ENCODE assay signal across 27 mouse cellular contexts in genomic region chr4:118523976-118524375, GRCm38 (mm10). TPM values are rescaled to one million over a fixed set of nuclear protein-coding genes. Genes with fewer than 3 reads are reported as not detected.
DNase-seq lines count a peak whose midpoint lies in the region; ATAC-seq and TF ChIP-seq lines count a peak whose summit lies in the region.
"Had no signal": no experiment of that assay in that cellular context is flagged by ENCODE, and none has a peak within 500 bp of the region (broad histone marks: within the 10 kb centered on the region; RNA-seq: fewer than 3 reads in every experiment).

No protein-coding gene starts in this region.

- H3K36me3 ChIP-seq in forebrain, embryonic 14.5 days (ENCODE audit: control insufficient read depth, insufficient read depth, low read length), result no peaks in the 10 kb centered on the region
- no peaks in the 10 kb centered on the region for H3K36me3 ChIP-seq in forebrain, embryonic 10.5 days (replicated peaks)
- H3K36me3 ChIP-seq in midbrain, embryonic 15.5 days (replicated peaks), result no peaks in the 10 kb centered on the region
- H3K36me3 ChIP-seq: embryonic facial prominence, embryonic 15.5 days; G1E; heart, embryonic 10.5 days; hindbrain, embryonic 13.5 days; intestine, embryonic 15.5 days had no signal

- TF ChIP-seq CTCF in gastrocnemius, adult 2 months (IDR thresholded peaks at IDR 0.05), result no peak

- H3K4me3 ChIP-seq in forebrain, embryonic 14.5 days (ENCODE audit: low read depth, low read length), result no peak overlapping the region
- no peak overlapping the region for H3K4me3 ChIP-seq in forebrain, embryonic 10.5 days
- H3K4me3 ChIP-seq in gastrocnemius, adult 2 months, result no peak overlapping the region
- H3K4me3 ChIP-seq in midbrain, embryonic 15.5 days, result no peak overlapping the region
- H3K4me3 ChIP-seq: embryonic facial prominence, embryonic 15.5 days; erythroblast, embryonic 14.5 days; heart, embryonic 10.5 days; hindbrain, embryonic 13.5 days; intestine, embryonic 15.5 days had no signal

- no peaks in the 10 kb centered on the region for H3K4me1 ChIP-seq in forebrain, embryonic 14.5 days (ENCODE audit: control insufficient read depth, insufficient read depth, low read length)
- peaks cover 17% of the 10 kb centered on the region for H3K4me1 ChIP-seq in forebrain, embryonic 10.5 days
- H3K4me1 ChIP-seq in midbrain, embryonic 15.5 days, result no peaks in the 10 kb centered on the region
- H3K4me1 ChIP-seq: embryonic facial prominence, embryonic 15.5 days; hindbrain, embryonic 13.5 days had no signal

- no peak overlapping the region for H3K27ac ChIP-seq in forebrain, embryonic 14.5 days (ENCODE audit: low read depth, low read length)
- no peak overlapping the region for H3K27ac ChIP-seq in forebrain, embryonic 10.5 days
- H3K27ac ChIP-seq in gastrocnemius, adult 2 months, result no peak overlapping the region
- no peak overlapping the region for H3K27ac ChIP-seq in midbrain, embryonic 15.5 days
- H3K27ac ChIP-seq: embryonic facial prominence, embryonic 15.5 days; heart, embryonic 10.5 days; hindbrain, embryonic 13.5 days; intestine, embryonic 15.5 days had no signal

- no peak for ATAC-seq in forebrain, embryonic 14.5 days
- no peak for ATAC-seq in midbrain, embryonic 15.5 days (replicated peaks)
- ATAC-seq: CD4-positive, CD25-positive, alpha-beta regulatory T cell, adult 4 months; intestine, embryonic 15.5 days had no signal

- DNase-seq in forebrain, embryonic 14.5 days (ENCODE audit: low spot score), result peak; percentile 27
- DNase-seq in forebrain, embryonic 10.5 days (ENCODE audit: extremely low spot score, low spot score), result no peak
- peak; percentile 51 for DNase-seq in gastrocnemius, adult 2 months
- DNase-seq in gastrocnemius, postnatal 25 days, result no peak
- peak; percentile 11 to 13 for DNase-seq in left cerebral cortex, postnatal 25 days (ENCODE audit: low spot score in 2 of 2)
- no peak for DNase-seq in left cerebral cortex, adult 18-20 months (ENCODE audit: low spot score in 2 of 2)
- DNase-seq: adrenal gland, postnatal 10 days; B cell, adult 2 months; cerebellum, adult 2 months; cerebellum, postnatal 10 days; embryo, embryonic 11 days; heart, postnatal 10 days; heart, postnatal 4 days; kidney, adult 18-20 months had no signal

- H3K4me2 ChIP-seq in forebrain, embryonic 14.5 days (ENCODE audit: low read length), result no peak overlapping the region
- H3K4me2 ChIP-seq in midbrain, embryonic 15.5 days, result no peak overlapping the region
- H3K4me2 ChIP-seq: embryonic facial prominence, embryonic 15.5 days; hindbrain, embryonic 13.5 days; intestine, embryonic 15.5 days had no signal

- H3K9ac ChIP-seq in forebrain, embryonic 14.5 days (ENCODE audit: low read length), result no peak overlapping the region
- H3K9ac ChIP-seq in midbrain, embryonic 15.5 days, result no peak overlapping the region
- H3K9ac ChIP-seq: embryonic facial prominence, embryonic 15.5 days; hindbrain, embryonic 13.5 days; intestine, embryonic 15.5 days had no signal

- H3K27me3 ChIP-seq in forebrain, embryonic 14.5 days (replicated peaks; ENCODE audit: control insufficient read depth, insufficient read depth, low read length), result no peaks in the 10 kb centered on the region
- no peaks in the 10 kb centered on the region for H3K27me3 ChIP-seq in forebrain, embryonic 10.5 days (ENCODE audit: poor library complexity, severe bottlenecking)
- H3K27me3 ChIP-seq in midbrain, embryonic 15.5 days (replicated peaks), result no peaks in the 10 kb centered on the region
- H3K27me3 ChIP-seq: embryonic facial prominence, embryonic 15.5 days; intestine, embryonic 15.5 days had no signal

- H3K9me3 ChIP-seq in forebrain, embryonic 14.5 days (replicated peaks; ENCODE audit: control insufficient read depth, low read length), result no peaks in the 10 kb centered on the region
- H3K9me3 ChIP-seq in forebrain, embryonic 10.5 days, result no peaks in the 10 kb centered on the region
- H3K9me3 ChIP-seq in midbrain, embryonic 15.5 days, result no peaks in the 10 kb centered on the region
- H3K9me3 ChIP-seq: embryonic facial prominence, embryonic 15.5 days; G1E; heart, embryonic 10.5 days; hindbrain, embryonic 13.5 days; intestine, embryonic 15.5 days had no signal

- WGBS in forebrain, embryonic 14.5 days, result 77% methylated on average over 7 of the region's 7 CpGs
- WGBS in forebrain, embryonic 10.5 days, result 93% methylated on average over 7 of the region's 7 CpGs
- WGBS in midbrain, embryonic 15.5 days, result 78% methylated on average over 7 of the region's 7 CpGs

- intact Hi-C loops in gastrocnemius, adult 2 months (cut with DNase I), result no loop called here
- intact Hi-C loops in left cerebral cortex, postnatal 25 days (cut with DNase I), result no loop called here

RNA-seq across cellular contexts. Expression of gene 2610528J11Rik, which starts 2.8 kb away (rescaled TPM):
- not detected in 2 replicates for polyA plus RNA-seq in forebrain, embryonic 14.5 days (2014; fragmentation: Nextera tagmentation; extraction: Ambion mirVana)
- 1.1 and 2.1 TPM in 2 replicates for polyA plus RNA-seq in forebrain, embryonic 10.5 days (2016; fragmentation: Nextera tagmentation; extraction: Ambion mirVana)
- total RNA-seq in gastrocnemius, adult 2 months (2021), result not detected
- not detected for total RNA-seq in gastrocnemius, postnatal 25 days (2021)
- not detected for total RNA-seq in left cerebral cortex, postnatal 25 days (2021)
- total RNA-seq in left cerebral cortex, adult 18-20 months (2021), result not detected
- polyA plus RNA-seq in midbrain, embryonic 15.5 days (2015; fragmentation: Nextera tagmentation; extraction: Ambion mirVana), result 0.18 TPM in 1 of 2 replicates, not detected in the other
- total RNA-seq: common myeloid progenitor, adult 5-6 weeks; G1E; gastrocnemius, adult 8-10 months; gastrocnemius, postnatal 4 days; heart, adult 18-20 months; heart, postnatal 10 days; heart, postnatal 4 days had no signal
- polyA plus RNA-seq: CD4-positive, CD25-positive, alpha-beta regulatory T cell, adult 4 months; cerebellum, adult 2 months; G1E; heart, embryonic 14.5 days; hindbrain, embryonic 13.5 days had no signal

RNA-seq across cellular contexts. Expression of gene Tmem125, which starts 19.9 kb away (rescaled TPM):
- not detected in 2 replicates for polyA plus RNA-seq in forebrain, embryonic 14.5 days (2014; fragmentation: Nextera tagmentation; extraction: Ambion mirVana)
- polyA plus RNA-seq in forebrain, embryonic 10.5 days (2016; fragmentation: Nextera tagmentation; extraction: Ambion mirVana), result 0.68 and 0.76 TPM in 2 replicates
- not detected for total RNA-seq in gastrocnemius, adult 2 months (2021)
- total RNA-seq in gastrocnemius, postnatal 25 days (2021), result not detected
- 1 to 10 TPM; 7.3 to 9.9 TPM for total RNA-seq in left cerebral cortex, postnatal 25 days (2021)
- total RNA-seq in left cerebral cortex, adult 18-20 months (2021), result 1 to 10 TPM; 5.0 to 5.3 TPM
- polyA plus RNA-seq in midbrain, embryonic 15.5 days (2015; fragmentation: Nextera tagmentation; extraction: Ambion mirVana), result 0.20 and 0.32 TPM in 2 replicates
- total RNA-seq: gastrocnemius, adult 8-10 months; heart, adult 18-20 months had no signal
- polyA plus RNA-seq: CD4-positive, CD25-positive, alpha-beta regulatory T cell, adult 4 months; erythroblast, embryonic 14.5 days; G1E had no signal

RNA-seq across cellular contexts. Expression of gene Tie1, which starts 34.1 kb away (rescaled TPM):
- 10.8 and 12.4 TPM in 2 replicates for polyA plus RNA-seq in forebrain, embryonic 14.5 days (2014; fragmentation: Nextera tagmentation; extraction: Ambion mirVana)
- polyA plus RNA-seq in forebrain, embryonic 10.5 days (2016; fragmentation: Nextera tagmentation; extraction: Ambion mirVana), result 12.8 and 13.6 TPM in 2 replicates
- 10 to 100 TPM; 12.6 to 18.5 TPM for total RNA-seq in gastrocnemius, adult 2 months (2021)
- 10 to 100 TPM; 15.8 to 20.1 TPM for total RNA-seq in gastrocnemius, postnatal 25 days (2021)
- 1 to 10 TPM; 8.2 to 9.5 TPM for total RNA-seq in left cerebral cortex, postnatal 25 days (2021)
- 1 to 10 TPM; 7.3 to 7.7 TPM for total RNA-seq in left cerebral cortex, adult 18-20 months (2021)
- 16.8 and 17.1 TPM in 2 replicates for polyA plus RNA-seq in midbrain, embryonic 15.5 days (2015; fragmentation: Nextera tagmentation; extraction: Ambion mirVana)

Comparison
In these comparisons a context has a peak if more than half of its experiments do, and no peak if none do; other contexts are left out.
1. DNase-seq: peak in forebrain, embryonic 14.5 days (single experiment), gastrocnemius, adult 2 months (single experiment) and left cerebral cortex, postnatal 25 days (2 of 2); none in forebrain, embryonic 10.5 days (single experiment), gastrocnemius, postnatal 25 days (single experiment) and left cerebral cortex, adult 18-20 months (0 of 2).
2. RNA of gene Tmem125, which starts 19.9 kb away (total RNA-seq): 7.3 to 9.9 TPM in left cerebral cortex, postnatal 25 days and 5.0 to 5.3 TPM in left cerebral cortex, adult 18-20 months; not detected in gastrocnemius, postnatal 25 days and not detected in gastrocnemius, adult 2 months; every median in the first group is over 4 times any median in the second.